9 mouse cellular contexts compared by ENCODE assay signal in the genomic region with DNA sequence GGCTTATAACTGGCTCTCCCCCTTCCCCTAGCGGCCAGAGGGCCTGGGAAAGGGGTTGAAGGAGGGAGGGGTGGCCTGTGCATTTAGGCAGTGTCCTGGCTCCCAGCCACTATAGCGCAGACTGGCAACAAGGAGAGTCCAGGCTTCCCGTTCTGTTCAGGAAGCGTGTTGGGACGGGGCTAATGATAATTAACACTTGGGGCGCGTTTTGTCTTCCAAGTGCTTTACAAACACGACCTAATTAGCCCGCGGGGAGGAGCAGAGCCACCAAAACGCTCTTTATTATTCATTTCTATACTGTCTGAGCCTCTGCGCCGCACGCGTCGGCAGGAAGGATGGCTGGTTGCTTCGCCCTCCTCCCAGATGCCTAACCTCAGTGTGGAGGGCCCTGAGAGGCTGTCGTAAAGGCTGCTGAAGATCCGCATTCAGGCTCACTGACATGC.
A peak's percentile ranks its signal among the peaks of the same experiment; 100 is the strongest.
DNase-seq lines count a peak whose midpoint lies in the region; ATAC-seq and TF ChIP-seq lines count a peak whose summit lies in the region.
"Had no signal": no experiment of that assay in that cellular context is flagged by ENCODE, and none has a peak within 500 bp of the region (broad histone marks: within the 10 kb centered on the region; RNA-seq: fewer than 3 reads in every experiment).

No protein-coding gene starts in this region.

- no peak for TF ChIP-seq EP300 in heart, postnatal 0 days (IDR thresholded peaks at IDR 0.05; ENCODE audit: low read depth)

- no peak for DNase-seq in heart, postnatal 0 days (ENCODE audit: low spot score)
- no peak for DNase-seq in heart, adult 18-20 months
- peak; percentile 61 for DNase-seq in embryo, embryonic 10.5 days (ENCODE audit: low spot score)
- peak; percentile 47 for DNase-seq in neural tube, embryonic 10.5 days (ENCODE audit: extremely low spot score, low spot score)
- DNase-seq in thymus, adult 18-20 months, result no peak
- DNase-seq in layer of hippocampus, postnatal 14 days (ENCODE audit: low spot score in 2 of 2), result no peak
- DNase-seq: layer of hippocampus, adult 9-11 months had no signal

- H3K4me1 ChIP-seq in heart, postnatal 0 days (ENCODE audit: control insufficient read depth, insufficient read depth), result no peaks in the 10 kb centered on the region
- peaks cover 21% of the 10 kb centered on the region for H3K4me1 ChIP-seq in hindbrain, embryonic 15.5 days (replicated peaks)

- no peak overlapping the region for H3K9ac ChIP-seq in heart, postnatal 0 days (replicated peaks; ENCODE audit: low read depth, low read length)
- no peak overlapping the region for H3K9ac ChIP-seq in hindbrain, embryonic 15.5 days

- peak overlapping the region; percentile 45 for H3K4me2 ChIP-seq in heart, postnatal 0 days (ENCODE audit: low read depth, low read length)
- peak overlapping the region; percentile 61 for H3K4me2 ChIP-seq in hindbrain, embryonic 15.5 days

- peaks cover 56% of the 10 kb centered on the region for H3K27me3 ChIP-seq in heart, postnatal 0 days (ENCODE audit: control insufficient read depth, insufficient read depth, low read length)
- H3K27me3 ChIP-seq in hindbrain, embryonic 15.5 days, result peaks cover 20% of the 10 kb centered on the region

- ATAC-seq in heart, postnatal 0 days (ENCODE audit: insufficient read depth, low read depth), result no peak
- ATAC-seq in hindbrain, embryonic 15.5 days (ENCODE audit: low FRiP score, low read depth), result peak; percentile 60; the same call in 1 of the 2 replicates
- no peak for ATAC-seq in megakaryocyte-erythroid progenitor cell, adult 5-6 weeks (replicated peaks; ENCODE audit: low FRiP score, low TSS enrichment, poor library complexity, severe bottlenecking)

- no peaks in the 10 kb centered on the region for H3K36me3 ChIP-seq in heart, postnatal 0 days (replicated peaks; ENCODE audit: control insufficient read depth, insufficient read depth, low read length)
- H3K36me3 ChIP-seq in hindbrain, embryonic 15.5 days, result no peaks in the 10 kb centered on the region

- 2% methylated on average over 19 of the region's 19 CpGs for WGBS in heart, postnatal 0 days
- 4% methylated on average over 19 of the region's 19 CpGs for whole genome bisulfite sequencing in hindbrain, embryonic 15.5 days

- H3K4me3 ChIP-seq in heart, postnatal 0 days (ENCODE audit: low read depth, low read length), result peak overlapping the region; percentile 27
- H3K4me3 ChIP-seq in hindbrain, embryonic 15.5 days, result peak overlapping the region; percentile 28

- H3K27ac ChIP-seq in heart, postnatal 0 days (ENCODE audit: low read depth), result no peak overlapping the region
- H3K27ac ChIP-seq in hindbrain, embryonic 15.5 days (replicated peaks), result 0 out of 2 replicates have a peak overlapping the region, but pooled peaks have one; percentile 18

- H3K9me3 ChIP-seq in heart, postnatal 0 days (replicated peaks; ENCODE audit: control insufficient read depth, low read length), result no peaks in the 10 kb centered on the region
- H3K9me3 ChIP-seq in hindbrain, embryonic 15.5 days, result no peaks in the 10 kb centered on the region

- TF ChIP-seq CTCF in heart, postnatal 0 days (IDR thresholded peaks at IDR 0.05; ENCODE audit: low read depth), result no peak

Comparison
In these comparisons a context has a peak if more than half of its experiments do, and no peak if none do; other contexts are left out.
1. DNase-seq: peak in embryo, embryonic 10.5 days (single experiment) and neural tube, embryonic 10.5 days (single experiment); none in heart, postnatal 0 days (single experiment), heart, adult 18-20 months (0 of 2), thymus, adult 18-20 months (0 of 2) and layer of hippocampus, postnatal 14 days (0 of 2).